Mouse (Mus musculus): ENCODE measurements at regions not wholly inside any gene's neighbourhood (a gene's known extent, or its start where the extent isn't known, plus 50 kb on each side); places are given as distances from the start of the nearest gene placed in this dataset.
A peak's percentile ranks its signal among the peaks of the same experiment; 100 is the strongest.
"Not testable (repeated sequence)": the region's sequence is repeated elsewhere in the genome, so short reads cannot be mapped to it uniquely, and the experiment has no call there.

GRCm38 (mm10) chr8:109323351-109323750 lies 170.5 kb upstream of the Pmfbp1 start:
- WGBS, result 85% methylated on average over 2 of the region's 2 CpGs
- Histone ChIP-seq H3K4me2 (no peak overlapping the region), H3K9me3 (no peaks in the 10 kb centered on the region), H3K4me3 (replicated peaks) (no peak overlapping the region), H3K4me1 (no peaks in the 10 kb centered on the region), H3K27ac (no peak overlapping the region), H3K27me3 (replicated peaks) (no peaks in the 10 kb centered on the region), H3K9ac (no peak overlapping the region), H3K36me3 (no peaks in the 10 kb centered on the region)
- no peak for ATAC-seq (ENCODE audit: insufficient read depth, low FRiP score, low read depth)

GRCm38 (mm10) chr8:109324241-109324640 lies 169.6 kb upstream of the Pmfbp1 start:
- no peak for ATAC-seq (ENCODE audit: insufficient read depth, low FRiP score, low read depth)
- H3K9me3 ChIP-seq, result no peaks in the 10 kb centered on the region
- H3K4me2 ChIP-seq, result no peak overlapping the region
- H3K4me3 ChIP-seq (replicated peaks), result no peak overlapping the region
- H3K9ac ChIP-seq, result no peak overlapping the region
- no peak overlapping the region for H3K27ac ChIP-seq
- no peaks in the 10 kb centered on the region for H3K4me1 ChIP-seq
- no peaks in the 10 kb centered on the region for H3K36me3 ChIP-seq
- no peaks in the 10 kb centered on the region for H3K27me3 ChIP-seq (replicated peaks)
- WGBS, result 91% methylated on average over 9 of the region's 9 CpGs

GRCm38 (mm10) chr8:109336203-109336602 lies 157.6 kb upstream of the Pmfbp1 start:
- no peaks in the 10 kb centered on the region for H3K9me3 ChIP-seq
- WGBS, result 46% methylated on average over 7 of the region's 7 CpGs
- H3K9ac ChIP-seq, result no peak overlapping the region

GRCm38 (mm10) chr8:109338220-109338835 lies 155.5 kb upstream of the Pmfbp1 start:
- H3K4me3 ChIP-seq (replicated peaks), result no peak overlapping the region
- H3K27me3 ChIP-seq (replicated peaks), result no peaks in the 10 kb centered on the region
- H3K9me3 ChIP-seq, result no peaks in the 10 kb centered on the region
- H3K36me3 ChIP-seq, result no peaks in the 10 kb centered on the region
- H3K4me2 ChIP-seq, result no peak overlapping the region
- H3K9ac ChIP-seq, result no peak overlapping the region
- H3K4me1 ChIP-seq, result no peaks in the 10 kb centered on the region
- H3K27ac ChIP-seq, result no peak overlapping the region
- ATAC-seq (ENCODE audit: insufficient read depth, low FRiP score, low read depth), result no peak
- 89% methylated on average over 14 of the region's 14 CpGs for WGBS

More at GRCm38 (mm10) chr8:109336203-109336602, 157.6 kb upstream of the Pmfbp1 start:
- Histone ChIP-seq H3K36me3 (no peaks in the 10 kb centered on the region), H3K4me2 (no peak overlapping the region), H3K27me3 (replicated peaks) (no peaks in the 10 kb centered on the region), H3K27ac (no peak overlapping the region), H3K4me3 (replicated peaks) (no peak overlapping the region), H3K4me1 (no peaks in the 10 kb centered on the region)
- ATAC-seq (ENCODE audit: insufficient read depth, low FRiP score, low read depth), result no peak

GRCm38 (mm10) chr8:109340647-109341046 lies 153.2 kb upstream of the Pmfbp1 start:
- not testable (repeated sequence) for H3K4me2 ChIP-seq; H3K9me3 ChIP-seq; ATAC-seq (ENCODE audit: insufficient read depth, low FRiP score, low read depth); H3K4me1 ChIP-seq; H3K9ac ChIP-seq; H3K27me3 ChIP-seq (replicated peaks); H3K36me3 ChIP-seq; H3K27ac ChIP-seq; H3K4me3 ChIP-seq (replicated peaks)
- WGBS, result 89% methylated on average over 21 of the region's 21 CpGs

- Histone ChIP-seq H3K27me3 (replicated peaks) (0 out of 2 replicates have a peak, but pooled peaks cover 1% of the 10 kb centered on the region), H3K27ac (no peak overlapping the region), H3K9ac (no peak overlapping the region), H3K4me1 (peaks cover 1% of the 10 kb centered on the region; the same call in 1 of the 2 replicates), H3K4me3 (replicated peaks) (no peak overlapping the region), H3K4me2 (no peak overlapping the region), H3K36me3 (no peaks in the 10 kb centered on the region), H3K9me3 (no peaks in the 10 kb centered on the region)
- ATAC-seq (ENCODE audit: insufficient read depth, low FRiP score, low read depth), result no peak
- WGBS, result 79% methylated on average over 9 of the region's 9 CpGs
Measured at GRCm38 (mm10) chr8:109355168-109355567, 138.7 kb upstream of the Pmfbp1 start.

GRCm38 (mm10) chr8:109359396-109360051 lies 134.3 kb upstream of the Pmfbp1 start:
- no peak for ATAC-seq (ENCODE audit: insufficient read depth, low FRiP score, low read depth)
- no peak overlapping the region for H3K9ac ChIP-seq
- no peaks in the 10 kb centered on the region for H3K9me3 ChIP-seq
- peak overlapping the region; percentile 51 for H3K4me2 ChIP-seq
- H3K27ac ChIP-seq, result no peak overlapping the region
- 41% methylated on average over 16 of the region's 16 CpGs for WGBS
- H3K36me3 ChIP-seq, result no peaks in the 10 kb centered on the region
- H3K27me3 ChIP-seq (replicated peaks), result 0 out of 2 replicates have a peak, but pooled peaks cover 3% of the 10 kb centered on the region
- H3K4me1 ChIP-seq, result peaks cover 5% of the 10 kb centered on the region; the same call in 1 of the 2 replicates
- no peak overlapping the region for H3K4me3 ChIP-seq (replicated peaks)

GRCm38 (mm10) chr8:109360081-109360715 lies 133.6 kb upstream of the Pmfbp1 start:
- no peak overlapping the region for H3K4me3 ChIP-seq (replicated peaks)
- peak overlapping the region; percentile 51 for H3K4me2 ChIP-seq
- no peak for ATAC-seq (ENCODE audit: insufficient read depth, low FRiP score, low read depth)
- H3K9me3 ChIP-seq, result no peaks in the 10 kb centered on the region
- peaks cover 5% of the 10 kb centered on the region; the same call in 1 of the 2 replicates for H3K4me1 ChIP-seq
- no peak overlapping the region for H3K9ac ChIP-seq
- H3K27ac ChIP-seq, result no peak overlapping the region
- H3K27me3 ChIP-seq (replicated peaks), result 0 out of 2 replicates have a peak, but pooled peaks cover 3% of the 10 kb centered on the region
- WGBS, result 20% methylated on average over 14 of the region's 14 CpGs
- H3K36me3 ChIP-seq, result no peaks in the 10 kb centered on the region

- Histone ChIP-seq H3K4me2 (peak overlapping the region; percentile 51), H3K27ac (no peak overlapping the region), H3K9me3 (no peaks in the 10 kb centered on the region), H3K9ac (no peak overlapping the region), H3K4me1 (peaks cover 5% of the 10 kb centered on the region; the same call in 1 of the 2 replicates), H3K4me3 (replicated peaks) (peak overlapping the region; percentile 28), H3K36me3 (no peaks in the 10 kb centered on the region), H3K27me3 (replicated peaks) (0 out of 2 replicates have a peak, but pooled peaks cover 3% of the 10 kb centered on the region)
- 18% methylated on average over 16 of the region's 16 CpGs for WGBS
- no peak for ATAC-seq (ENCODE audit: insufficient read depth, low FRiP score, low read depth)
Measured at GRCm38 (mm10) chr8:109360904-109361303, 132.9 kb upstream of the Pmfbp1 start.

- Histone ChIP-seq H3K9ac (no peak overlapping the region), H3K36me3 (no peaks in the 10 kb centered on the region), H3K27me3 (replicated peaks) (0 out of 2 replicates have a peak, but pooled peaks cover 3% of the 10 kb centered on the region), H3K27ac (no peak overlapping the region), H3K4me1 (peaks cover 5% of the 10 kb centered on the region; the same call in 1 of the 2 replicates), H3K4me3 (replicated peaks) (no peak overlapping the region), H3K9me3 (no peaks in the 10 kb centered on the region), H3K4me2 (no peak overlapping the region)
- ATAC-seq (ENCODE audit: insufficient read depth, low FRiP score, low read depth), result no peak
- WGBS, result 67% methylated on average over 7 of the region's 7 CpGs
Measured at GRCm38 (mm10) chr8:109361575-109362361, 132.1 kb upstream of the Pmfbp1 start.

- no peak for ATAC-seq (ENCODE audit: insufficient read depth, low FRiP score, low read depth)
- Histone ChIP-seq H3K27me3 (replicated peaks) (0 out of 2 replicates have a peak, but pooled peaks cover 3% of the 10 kb centered on the region), H3K4me3 (replicated peaks) (no peak overlapping the region), H3K9me3 (no peaks in the 10 kb centered on the region), H3K9ac (no peak overlapping the region), H3K4me1 (peaks cover 5% of the 10 kb centered on the region; the same call in 1 of the 2 replicates), H3K36me3 (no peaks in the 10 kb centered on the region), H3K4me2 (no peak overlapping the region), H3K27ac (no peak overlapping the region)
- 93% methylated on average over 15 of the region's 15 CpGs for WGBS
Measured at GRCm38 (mm10) chr8:109363185-109363845, 130.5 kb upstream of the Pmfbp1 start.

All from stomach, embryonic 15.5 days (tissue).